36 mouse cellular contexts compared by ENCODE assay signal in genomic region chr10:78723416-78723815, GRCm38 (mm10). TPM values are rescaled to one million over a fixed set of nuclear protein-coding genes. Genes with fewer than 3 reads are reported as not detected.
DNase-seq lines count a peak whose midpoint lies in the region; ATAC-seq and TF ChIP-seq lines count a peak whose summit lies in the region.
"Had no signal": no experiment of that assay in that cellular context is flagged by ENCODE, and none has a peak within 500 bp of the region (broad histone marks: within the 10 kb centered on the region; RNA-seq: fewer than 3 reads in every experiment).

No protein-coding gene starts in this region.

- H3K9me3 ChIP-seq in forebrain, embryonic 14.5 days (replicated peaks; ENCODE audit: control insufficient read depth, low read length): no peaks in the 10 kb centered on the region
- H3K9me3 ChIP-seq in forebrain, embryonic 13.5 days (replicated peaks): no peaks in the 10 kb centered on the region
- H3K9me3 ChIP-seq in lung, embryonic 14.5 days (ENCODE audit: low read depth, low read length): no peaks in the 10 kb centered on the region
- no peaks in the 10 kb centered on the region for H3K9me3 ChIP-seq in limb, embryonic 13.5 days
- H3K9me3 ChIP-seq in intestine, postnatal 0 days (ENCODE audit: control insufficient read depth): no peaks in the 10 kb centered on the region
- H3K9me3 ChIP-seq: heart, embryonic 10.5 days; heart, embryonic 15.5 days; hindbrain, embryonic 12.5 days; liver, embryonic 12.5 days; midbrain, embryonic 12.5 days; neural tube, embryonic 13.5 days had no signal

- ATAC-seq in forebrain, embryonic 14.5 days: no peak
- ATAC-seq in forebrain, embryonic 13.5 days: no peak
- ATAC-seq in lung, embryonic 14.5 days (ENCODE audit: insufficient read depth): peak; percentile 12; the same call in 1 of the 2 replicates
- peak; percentile 59 for ATAC-seq in limb, embryonic 13.5 days (ENCODE audit: low FRiP score, low read depth)
- no peak for ATAC-seq in intestine, postnatal 0 days
- ATAC-seq: liver, embryonic 12.5 days; liver, postnatal 0 days had no signal

- no peaks in the 10 kb centered on the region for H3K27me3 ChIP-seq in forebrain, embryonic 14.5 days (replicated peaks; ENCODE audit: control insufficient read depth, insufficient read depth, low read length)
- H3K27me3 ChIP-seq in forebrain, embryonic 13.5 days: no peaks in the 10 kb centered on the region
- no peaks in the 10 kb centered on the region for H3K27me3 ChIP-seq in lung, embryonic 14.5 days (ENCODE audit: insufficient read depth, low read length)
- H3K27me3 ChIP-seq in limb, embryonic 13.5 days: no peaks in the 10 kb centered on the region
- no peaks in the 10 kb centered on the region for H3K27me3 ChIP-seq in intestine, postnatal 0 days (replicated peaks; ENCODE audit: control insufficient read depth, insufficient read depth, low read length)
- H3K27me3 ChIP-seq: heart, embryonic 15.5 days; hindbrain, embryonic 12.5 days; liver, embryonic 12.5 days; midbrain, embryonic 12.5 days; neural tube, embryonic 13.5 days; Patski had no signal

- no peaks in the 10 kb centered on the region for H3K36me3 ChIP-seq in forebrain, embryonic 14.5 days (ENCODE audit: control insufficient read depth, insufficient read depth, low read length)
- no peaks in the 10 kb centered on the region for H3K36me3 ChIP-seq in forebrain, embryonic 13.5 days (ENCODE audit: poor library complexity, severe bottlenecking)
- no peaks in the 10 kb centered on the region for H3K36me3 ChIP-seq in lung, embryonic 14.5 days (ENCODE audit: insufficient read depth)
- no peaks in the 10 kb centered on the region for H3K36me3 ChIP-seq in limb, embryonic 13.5 days
- no peaks in the 10 kb centered on the region for H3K36me3 ChIP-seq in intestine, postnatal 0 days (ENCODE audit: control insufficient read depth, insufficient read depth)
- H3K36me3 ChIP-seq: heart, embryonic 10.5 days; heart, embryonic 15.5 days; hindbrain, embryonic 12.5 days; liver, embryonic 12.5 days; midbrain, embryonic 12.5 days; neural tube, embryonic 13.5 days had no signal

- TF ChIP-seq POLR2A in brain, embryonic 14.5 days (IDR thresholded peaks at IDR 0.05; ENCODE audit: borderline replicate concordance, extremely low read depth, insufficient read depth, insufficient read length, poor library complexity, severe bottlenecking): no peak

- no peak overlapping the region for H3K4me2 ChIP-seq in forebrain, embryonic 14.5 days (ENCODE audit: low read length)
- no peak overlapping the region for H3K4me2 ChIP-seq in forebrain, embryonic 13.5 days
- H3K4me2 ChIP-seq in lung, embryonic 14.5 days: no peak overlapping the region
- no peak overlapping the region for H3K4me2 ChIP-seq in limb, embryonic 13.5 days (replicated peaks)
- H3K4me2 ChIP-seq in intestine, postnatal 0 days (replicated peaks; ENCODE audit: low read depth): no peak overlapping the region
- H3K4me2 ChIP-seq: heart, embryonic 15.5 days; hindbrain, embryonic 12.5 days; liver, embryonic 12.5 days; midbrain, embryonic 12.5 days; neural tube, embryonic 13.5 days had no signal

- WGBS in forebrain, embryonic 14.5 days: 20% methylated on average over 2 of the region's 2 CpGs
- 13% methylated on average over 2 of the region's 2 CpGs for WGBS in forebrain, embryonic 13.5 days
- WGBS in lung, embryonic 14.5 days: 21% methylated on average over 2 of the region's 2 CpGs
- WGBS in limb, embryonic 13.5 days: 5% methylated on average over 2 of the region's 2 CpGs
- 43% methylated on average over 2 of the region's 2 CpGs for WGBS in intestine, postnatal 0 days

- DNase-seq in forebrain, embryonic 14.5 days (ENCODE audit: low spot score): peak; percentile 24
- peak; percentile 55 for DNase-seq in lung, embryonic 14.5 days
- DNase-seq in lung, postnatal 10 days: no peak
- peak; percentile 56 for DNase-seq in brain, embryonic 14.5 days (ENCODE audit: low read depth)
- DNase-seq in left cerebral cortex, postnatal 36 days (ENCODE audit: low spot score in 2 of 2): no peak
- DNase-seq: adrenal gland, postnatal 14 days; cerebellum, adult 11-12 months; gastrocnemius, postnatal 14 days; kidney, adult 11 months; kidney, postnatal 14 days; liver, postnatal 0 days; thymus, adult 18-20 months; thymus, postnatal 25 days had no signal

- intact Hi-C loops in left cerebral cortex, postnatal 36 days (cut with DNase I): no loop called here

- H3K4me3 ChIP-seq in forebrain, embryonic 14.5 days (ENCODE audit: low read depth, low read length): no peak overlapping the region
- no peak overlapping the region for H3K4me3 ChIP-seq in forebrain, embryonic 13.5 days
- no peak overlapping the region for H3K4me3 ChIP-seq in lung, embryonic 14.5 days (ENCODE audit: low read depth, low read length)
- H3K4me3 ChIP-seq in limb, embryonic 13.5 days: no peak overlapping the region
- H3K4me3 ChIP-seq in intestine, postnatal 0 days (ENCODE audit: low read depth, low read length): no peak overlapping the region
- H3K4me3 ChIP-seq: erythroblast, embryonic 14.5 days; heart, embryonic 10.5 days; heart, embryonic 15.5 days; hindbrain, embryonic 12.5 days; liver, embryonic 12.5 days; midbrain, embryonic 12.5 days; neural tube, embryonic 13.5 days had no signal

- no peak for TF ChIP-seq CTCF in lung, embryonic 14.5 days (IDR thresholded peaks at IDR 0.05; ENCODE audit: low read depth)
- TF ChIP-seq CTCF in brain, embryonic 14.5 days (IDR thresholded peaks at IDR 0.05; ENCODE audit: borderline replicate concordance, extremely low read depth, insufficient read depth, insufficient read length): no peak
- TF ChIP-seq CTCF in intestine, postnatal 0 days (IDR thresholded peaks at IDR 0.05; ENCODE audit: low read depth): no peak

- H3K9ac ChIP-seq in forebrain, embryonic 14.5 days (ENCODE audit: low read length): no peak overlapping the region
- H3K9ac ChIP-seq in forebrain, embryonic 13.5 days: no peak overlapping the region
- H3K9ac ChIP-seq in lung, embryonic 14.5 days: no peak overlapping the region
- H3K9ac ChIP-seq in limb, embryonic 13.5 days: no peak overlapping the region
- no peak overlapping the region for H3K9ac ChIP-seq in intestine, postnatal 0 days (ENCODE audit: low read depth, low read length)
- H3K9ac ChIP-seq: heart, embryonic 15.5 days; hindbrain, embryonic 12.5 days; liver, embryonic 12.5 days; liver, postnatal 0 days; midbrain, embryonic 12.5 days; neural tube, embryonic 13.5 days had no signal

- no peaks in the 10 kb centered on the region; the same call in 1 of the 2 replicates for H3K4me1 ChIP-seq in forebrain, embryonic 14.5 days (ENCODE audit: control insufficient read depth, insufficient read depth, low read length)
- peaks cover 7% of the 10 kb centered on the region; the same call in 1 of the 2 replicates for H3K4me1 ChIP-seq in forebrain, embryonic 13.5 days
- H3K4me1 ChIP-seq in lung, embryonic 14.5 days (ENCODE audit: insufficient read depth): peaks cover 8% of the 10 kb centered on the region
- H3K4me1 ChIP-seq in limb, embryonic 13.5 days: peaks cover 6% of the 10 kb centered on the region; the same call in 1 of the 2 replicates
- no peaks in the 10 kb centered on the region for H3K4me1 ChIP-seq in intestine, postnatal 0 days (replicated peaks; ENCODE audit: control insufficient read depth, insufficient read depth, low read length)
- H3K4me1 ChIP-seq: heart, embryonic 10.5 days; heart, embryonic 15.5 days; hindbrain, embryonic 12.5 days; liver, embryonic 12.5 days; midbrain, embryonic 12.5 days had no signal

- H3K27ac ChIP-seq in forebrain, embryonic 14.5 days (ENCODE audit: low read depth, low read length): no peak overlapping the region
- no peak overlapping the region for H3K27ac ChIP-seq in forebrain, embryonic 13.5 days
- no peak overlapping the region for H3K27ac ChIP-seq in lung, embryonic 14.5 days (ENCODE audit: low read depth)
- no peak overlapping the region for H3K27ac ChIP-seq in limb, embryonic 13.5 days
- H3K27ac ChIP-seq in intestine, postnatal 0 days (ENCODE audit: low read depth, low read length): no peak overlapping the region
- H3K27ac ChIP-seq: heart, embryonic 10.5 days; heart, embryonic 15.5 days; hindbrain, embryonic 12.5 days; liver, embryonic 12.5 days; midbrain, embryonic 12.5 days; neural tube, embryonic 13.5 days; stomach, postnatal 0 days had no signal

RNA-seq across cellular contexts. Expression of gene Casp14, which starts 5.3 kb away (rescaled TPM):
- not detected in 2 replicates for polyA plus RNA-seq in forebrain, embryonic 14.5 days (2014; fragmentation: Nextera tagmentation; extraction: Ambion mirVana)
- polyA plus RNA-seq in forebrain, embryonic 13.5 days (2015; fragmentation: Nextera tagmentation; extraction: Ambion mirVana): not detected in 2 replicates
- not detected in 2 replicates for polyA plus RNA-seq in lung, embryonic 14.5 days (2014; fragmentation: Nextera tagmentation; extraction: Ambion mirVana)
- 0.03 and 0.10 TPM in 2 replicates for polyA plus RNA-seq in brain, embryonic 14.5 days (2012; rRNA removed)
- 0.56 and 0.73 TPM in 2 replicates for polyA plus RNA-seq in limb, embryonic 13.5 days (2015; fragmentation: Nextera tagmentation; extraction: Ambion mirVana)
- 0.10 and 0.30 TPM in 2 replicates for polyA plus RNA-seq in intestine, postnatal 0 days (2015; fragmentation: Nextera tagmentation; extraction: Ambion mirVana)
- not detected for total RNA-seq in left cerebral cortex, postnatal 36 days (2021)
- total RNA-seq: adrenal gland, postnatal 14 days; CH12.LX; gastrocnemius, postnatal 14 days; granulocyte monocyte progenitor cell, adult 5-6 weeks; heart, postnatal 25 days; layer of hippocampus, postnatal 10 days; left cerebral cortex, adult 8-10 months; left cerebral cortex, postnatal 4 days; megakaryocyte, adult 5-6 weeks had no signal
- polyA plus RNA-seq: C2C12; cortical plate, adult 2 months; heart, embryonic 10.5 days; heart, embryonic 15.5 days; hindbrain, embryonic 12.5 days; kidney, embryonic 14.5 days; liver, embryonic 12.5 days; liver, postnatal 0 days; midbrain, embryonic 12.5 days; neural tube, embryonic 13.5 days; spleen, adult 2 months had no signal

RNA-seq across cellular contexts. Expression of gene Ccdc105, which starts 29.4 kb away (rescaled TPM):
- 0.17 and 0.24 TPM in 2 replicates for polyA plus RNA-seq in forebrain, embryonic 14.5 days (2014; fragmentation: Nextera tagmentation; extraction: Ambion mirVana)
- polyA plus RNA-seq in forebrain, embryonic 13.5 days (2015; fragmentation: Nextera tagmentation; extraction: Ambion mirVana): 0.13 and 0.21 TPM in 2 replicates
- polyA plus RNA-seq in lung, embryonic 14.5 days (2014; fragmentation: Nextera tagmentation; extraction: Ambion mirVana): 0.18 and 0.21 TPM in 2 replicates
- 0.14 TPM in 1 of 2 replicates, not detected in the other for polyA plus RNA-seq in brain, embryonic 14.5 days (2012; rRNA removed)
- 0.19 and 0.32 TPM in 2 replicates for polyA plus RNA-seq in limb, embryonic 13.5 days (2015; fragmentation: Nextera tagmentation; extraction: Ambion mirVana)
- not detected in 2 replicates for polyA plus RNA-seq in intestine, postnatal 0 days (2015; fragmentation: Nextera tagmentation; extraction: Ambion mirVana)
- total RNA-seq in left cerebral cortex, postnatal 36 days (2021): under 1 TPM; 0.61 to 0.79 TPM
- total RNA-seq: adrenal gland, postnatal 14 days; CH12.LX; gastrocnemius, postnatal 14 days; granulocyte monocyte progenitor cell, adult 5-6 weeks; heart, postnatal 25 days; layer of hippocampus, postnatal 10 days; megakaryocyte, adult 5-6 weeks had no signal
- polyA plus RNA-seq: C2C12; erythroblast, embryonic 14.5 days; heart, embryonic 10.5 days; heart, embryonic 15.5 days; kidney, embryonic 14.5 days; liver, embryonic 12.5 days; liver, postnatal 0 days; Patski; spleen, adult 2 months; stomach, postnatal 0 days had no signal

RNA-seq across cellular contexts. Expression of gene Slc1a6, which starts 56.9 kb away (rescaled TPM):
- polyA plus RNA-seq in forebrain, embryonic 14.5 days (2014; fragmentation: Nextera tagmentation; extraction: Ambion mirVana): 2.9 and 3.4 TPM in 2 replicates
- 1.2 and 2.2 TPM in 2 replicates for polyA plus RNA-seq in forebrain, embryonic 13.5 days (2015; fragmentation: Nextera tagmentation; extraction: Ambion mirVana)
- polyA plus RNA-seq in lung, embryonic 14.5 days (2014; fragmentation: Nextera tagmentation; extraction: Ambion mirVana): 0.77 and 1.1 TPM in 2 replicates
- 12.9 and 18.2 TPM in 2 replicates for polyA plus RNA-seq in brain, embryonic 14.5 days (2012; rRNA removed)
- polyA plus RNA-seq in limb, embryonic 13.5 days (2015; fragmentation: Nextera tagmentation; extraction: Ambion mirVana): 2.3 and 3.0 TPM in 2 replicates
- 0.38 and 0.51 TPM in 2 replicates for polyA plus RNA-seq in intestine, postnatal 0 days (2015; fragmentation: Nextera tagmentation; extraction: Ambion mirVana)
- 10 to 100 TPM; 10.8 to 11.4 TPM for total RNA-seq in left cerebral cortex, postnatal 36 days (2021)
- total RNA-seq: granulocyte monocyte progenitor cell, adult 5-6 weeks; heart, postnatal 25 days; megakaryocyte, adult 5-6 weeks had no signal
- polyA plus RNA-seq: C2C12; erythroblast, embryonic 14.5 days had no signal

Comparison
In these comparisons a context has a peak if more than half of its experiments do, and no peak if none do; other contexts are left out.
1. DNase-seq: peak in forebrain, embryonic 14.5 days (single experiment), lung, embryonic 14.5 days (single experiment) and brain, embryonic 14.5 days (single experiment); none in lung, postnatal 10 days (single experiment) and left cerebral cortex, postnatal 36 days (0 of 2).
2. ATAC-seq: peak in lung, embryonic 14.5 days (single experiment) and limb, embryonic 13.5 days (single experiment); none in forebrain, embryonic 14.5 days (single experiment), forebrain, embryonic 13.5 days (single experiment) and intestine, postnatal 0 days (single experiment).